Mouse (Mus musculus) cerebellum, postnatal 14 days (tissue): Measurements from ENCODE around the gene Dnajc30.

Experiments used
- DNase-seq, 2 experiments: peaks; one replicate each; pipeline ENCODE4 v3.0.0; 2021; ENCODE audit warnings: mixed read lengths in 2 of 2

Gene Dnajc30

DNA sequence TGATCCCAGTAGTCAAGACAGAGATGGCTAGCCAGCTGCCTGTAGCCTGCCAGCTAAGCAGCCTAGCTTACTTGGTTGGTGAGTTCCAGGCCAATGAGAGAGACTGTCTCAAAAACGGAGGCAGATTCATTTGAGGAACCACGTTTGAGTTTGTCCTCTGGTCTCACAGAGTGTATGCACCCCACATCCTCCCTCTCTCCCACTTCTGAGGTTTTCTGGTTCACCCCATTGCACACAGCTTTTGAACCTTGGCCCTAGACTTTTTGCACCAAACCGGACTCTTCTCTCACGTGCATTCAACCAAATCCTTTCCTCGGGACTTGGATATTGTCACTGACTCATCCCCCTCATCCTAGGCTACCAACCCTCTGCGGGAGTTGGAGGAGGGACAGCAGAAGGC, 46.0 kb downstream of the Dnajc30 start:
- DNase-seq = no peak

DNA sequence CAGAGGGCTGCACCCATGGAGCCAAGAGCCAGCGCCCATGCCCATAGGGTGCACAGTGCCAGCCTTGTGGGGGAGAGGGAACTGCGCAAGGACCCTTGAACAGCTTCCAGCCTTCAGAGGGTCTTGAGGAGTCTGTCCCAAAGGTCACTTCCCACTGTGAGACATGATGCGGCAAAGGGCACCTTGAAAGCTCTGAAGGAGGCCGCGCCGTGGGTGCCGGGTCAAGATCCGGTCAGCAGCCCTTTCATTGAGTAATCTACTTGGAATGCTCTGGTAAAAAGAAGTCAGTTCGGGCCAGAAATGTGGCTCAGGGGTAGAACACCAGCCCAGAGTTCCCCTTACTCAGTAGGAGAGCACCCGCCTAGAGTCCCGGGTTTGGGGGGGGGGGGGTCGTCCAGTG, 49.8 kb downstream of the Dnajc30 start:
- no peak for DNase-seq

- DNase-seq = no peak
These were observed 51.2 kb downstream of the Dnajc30 start for GRCm38 (mm10) chr5:135115241-135115640.
